Mouse (Mus musculus) forebrain, embryonic 14.5 days (tissue): ENCODE results near the gene Apof. TPM values are rescaled to one million over a fixed set of nuclear protein-coding genes. Genes with fewer than 3 reads are reported as not detected.

Experiments used
- ATAC-seq: fragments of 200-750 bp; cut with Nextera tagmentation; 2 replicates; pipeline ENCODE4 v1.8.0; 2017; ENCODE audit warnings: mild to moderate bottlenecking, moderate library complexity
- DNase-seq: peaks from one replicate; pipeline ENCODE4 v3.0.0-alpha.2; 2015; ENCODE audit warnings: low spot score
- H3K27ac ChIP-seq: fragments of 300-500 bp; sonication (generic); 2 replicates; pipeline ENCODE4 v1.5.1; 2014; ENCODE audit warnings: low read depth, mild to moderate bottlenecking, control low read depth, low read length, moderate library complexity
- H3K27me3 ChIP-seq: fragments of 300-500 bp; sonication (generic); replicated peaks from 2 replicates; pipeline ENCODE4 v1.6.1; 2014; ENCODE audit warnings: low read length, control low read depth, mixed read lengths; ENCODE audit not compliant: control insufficient read depth, insufficient read depth
- H3K36me3 ChIP-seq: fragments of 300-500 bp; sonication (generic); 2 replicates; pipeline ENCODE4 v1.6.1; 2014; ENCODE audit warnings: low read length, control low read depth; ENCODE audit not compliant: control insufficient read depth, insufficient read depth
- H3K4me1 ChIP-seq: fragments of 300-500 bp; sonication (generic); 2 replicates; pipeline ENCODE4 v1.6.1; 2014; ENCODE audit warnings: antibody characterized with exemption, low read length, control low read depth; ENCODE audit not compliant: control insufficient read depth, insufficient read depth
- H3K4me2 ChIP-seq: fragments of 300-500 bp; sonication (generic); 2 replicates; pipeline ENCODE4 v1.6.1; 2014; ENCODE audit warnings: mild to moderate bottlenecking, control low read depth, low read length
- H3K4me3 ChIP-seq: fragments of 300-500 bp; sonication (generic); 2 replicates; pipeline ENCODE4 v1.5.1; 2014; ENCODE audit warnings: low read depth, low read length, control low read depth
- H3K9ac ChIP-seq: fragments of 300-500 bp; sonication (generic); 2 replicates; pipeline ENCODE4 v1.6.1; 2014; ENCODE audit warnings: mild to moderate bottlenecking, low read length, control low read depth, moderate library complexity
- H3K9me3 ChIP-seq: fragments of 300-500 bp; sonication (generic); replicated peaks from 2 replicates; pipeline ENCODE4 v1.6.1; 2016; ENCODE audit warnings: low read length, control low read depth, mixed read lengths; ENCODE audit not compliant: control insufficient read depth
- WGBS: fragments of 180-500 bp; shearing (Covaris S2); extraction: QIAGEN DNeasy Blood & Tissue Kit; methylation state at CpG from one replicate; pipeline ENCODE4 v1.1.7; 2014; 5-methylcytosine and 5-hydroxymethylcytosine counted together
- polyA plus RNA-seq: library from polyadenylated mRNA; unstranded; fragments of >200 nt; fragmentation: Nextera tagmentation; extraction: Ambion mirVana; gene quantifications from 2 replicates; pipeline ENCODE4 v1.2.1, GENCODE M21; 2014

Gene Apof
- not detected in 2 replicates for polyA plus RNA-seq

DNA sequence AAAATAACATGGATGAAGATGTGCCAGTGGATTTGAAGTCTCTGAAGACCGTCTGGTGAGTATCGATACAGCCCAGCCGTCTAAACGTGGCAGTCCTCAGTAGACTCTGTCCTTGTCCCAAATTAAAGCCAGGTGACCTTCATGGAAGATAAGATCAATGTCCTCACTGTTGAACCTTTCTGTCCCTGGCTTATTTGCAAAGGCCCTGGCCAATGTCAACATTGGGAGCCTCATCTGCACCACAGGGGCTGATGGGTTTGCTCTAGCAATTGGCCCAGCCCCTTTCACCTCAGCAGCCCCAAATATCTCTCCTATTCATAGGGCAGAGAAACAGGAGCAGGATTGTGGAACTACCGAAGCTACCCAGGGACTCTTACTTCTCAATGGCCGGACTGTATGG is at the start of gene Apof:
Gene Apof (plus strand): TSS at position 301 of the 400 bp plus-strand sequence.
- ATAC-seq (no peak), DNase-seq (no peak)
- H3K4me1 ChIP-seq: 0 out of 2 replicates have a peak, but pooled peaks cover 2% of the 10 kb centered on the region
- H3K9me3 ChIP-seq: no peaks in the 10 kb centered on the region
- H3K9ac ChIP-seq: no peak within 1 kb of the TSS
- no peak within 1 kb of the TSS for H3K4me2 ChIP-seq
- H3K27me3 ChIP-seq: no peaks in the 10 kb centered on the region
- H3K27ac ChIP-seq: no peak within 1 kb of the TSS
- WGBS: 83% methylated on average over 6 of the region's 6 CpGs
- H3K4me3 ChIP-seq: no peak within 1 kb of the TSS
- H3K36me3 ChIP-seq: no peaks in the 10 kb centered on the region

DNA sequence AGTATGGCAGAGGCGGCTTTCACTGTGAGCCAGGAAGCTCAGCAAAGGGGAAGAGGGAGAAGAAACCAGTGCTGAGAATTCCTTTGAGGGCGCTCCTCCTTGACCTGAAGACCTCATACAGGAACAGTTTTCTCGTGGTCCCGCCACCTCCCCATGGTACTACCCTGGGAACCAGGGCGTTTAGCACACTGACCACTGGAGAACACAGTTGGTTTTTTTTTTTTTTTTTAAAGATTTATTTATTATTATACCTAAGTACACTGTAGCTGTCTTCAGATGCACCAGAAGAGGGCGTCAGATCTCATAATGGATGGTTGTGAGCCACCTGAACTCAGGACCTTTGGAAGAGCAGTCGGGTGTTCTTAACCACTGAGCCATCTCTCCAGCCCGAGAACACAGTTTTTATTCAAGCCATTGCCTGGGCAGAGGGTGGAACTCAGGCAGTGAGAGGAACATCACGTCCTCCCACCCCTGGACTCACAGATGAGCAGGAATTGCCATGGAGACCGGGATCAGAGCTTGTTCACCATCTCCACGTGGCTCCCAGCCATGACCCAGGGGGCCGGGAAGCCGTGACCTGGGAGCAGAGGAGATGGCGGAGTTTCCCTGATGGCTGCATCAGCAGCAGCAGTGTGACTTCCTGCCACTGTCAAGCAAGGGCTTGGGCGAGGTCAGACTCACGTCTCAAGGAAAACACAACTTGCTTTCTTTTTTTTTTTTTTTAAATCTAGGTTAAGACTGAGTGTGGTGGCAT is 46.8 kb upstream of the Apof start:
- H3K9ac ChIP-seq: no peak overlapping the region
- 71% methylated on average over 16 of the region's 16 CpGs for WGBS

DNA sequence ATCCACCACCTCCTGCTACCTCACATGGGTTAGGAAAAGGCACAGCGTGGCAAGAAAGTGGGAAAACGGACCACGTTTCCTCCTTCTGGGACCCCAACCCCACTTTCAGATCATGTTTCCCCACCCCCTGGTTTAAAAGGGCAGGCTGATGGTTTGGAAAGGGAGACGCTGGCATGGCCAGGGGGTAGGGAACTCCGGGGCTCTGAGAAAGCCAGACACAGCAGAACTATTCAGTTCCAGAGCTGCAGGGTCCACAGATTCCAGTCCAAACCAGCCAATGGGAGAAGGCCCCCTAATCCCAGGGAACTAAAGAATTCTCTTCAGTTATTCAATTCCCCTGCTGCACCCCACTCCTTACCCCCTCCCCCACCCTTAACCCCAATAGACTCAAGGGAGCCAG is 43.4 kb upstream of the Apof start:
- Histone ChIP-seq H3K36me3 (no peaks in the 10 kb centered on the region), H3K27me3 (no peaks in the 10 kb centered on the region), H3K4me1 (no peaks in the 10 kb centered on the region), H3K27ac (no peak overlapping the region), H3K9ac (no peak overlapping the region; the same call in 1 of the 2 replicates), H3K9me3 (no peaks in the 10 kb centered on the region), H3K4me2 (no peak overlapping the region), H3K4me3 (no peak overlapping the region)
- 25% methylated on average over 5 of the region's 5 CpGs for WGBS
- ATAC-seq: no peak
- no peak for DNase-seq

More for the DNA sequence above, 46.8 kb upstream of the Apof start:
- no peak for DNase-seq
- ATAC-seq: no peak
- Histone ChIP-seq H3K27ac (no peak overlapping the region), H3K36me3 (no peaks in the 10 kb centered on the region), H3K4me2 (no peak overlapping the region), H3K9me3 (no peaks in the 10 kb centered on the region), H3K4me1 (no peaks in the 10 kb centered on the region), H3K4me3 (no peak overlapping the region), H3K27me3 (no peaks in the 10 kb centered on the region)

DNA sequence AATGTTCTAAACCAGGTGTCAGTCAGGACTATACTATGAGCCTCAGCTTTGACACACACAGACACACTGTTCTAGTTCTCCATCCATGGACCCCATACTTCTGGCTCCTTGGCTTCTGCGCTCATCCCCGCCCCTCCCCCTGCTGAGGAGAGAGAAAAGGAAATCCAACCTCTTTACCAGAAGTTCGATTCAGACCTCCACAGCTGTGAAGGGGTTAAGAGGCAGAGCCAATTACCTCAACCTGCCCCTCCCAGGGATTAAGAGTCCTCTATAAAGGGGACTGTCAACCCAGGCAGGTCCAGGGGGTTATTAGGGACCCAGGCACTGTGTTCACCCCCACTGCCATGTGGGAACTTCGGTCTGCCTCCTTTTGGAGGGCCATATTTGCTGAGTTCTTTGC is 42.9 kb upstream of the Apof start, which contains the start of gene Mip:
Gene Mip (plus strand): TSS at position 301 of the 400 bp plus-strand sequence.
- ATAC-seq (no peak), DNase-seq (no peak)
- no peaks in the 10 kb centered on the region for H3K4me1 ChIP-seq
- no peak within 1 kb of the TSS for H3K4me3 ChIP-seq
- H3K4me2 ChIP-seq: no peak within 1 kb of the TSS
- 12% methylated on average over 4 of the region's 4 CpGs for WGBS
- H3K9me3 ChIP-seq: no peaks in the 10 kb centered on the region
- no peak within 1 kb of the TSS for H3K27ac ChIP-seq
- no peak within 1 kb of the TSS; the same call in 1 of the 2 replicates for H3K9ac ChIP-seq
- H3K27me3 ChIP-seq: no peaks in the 10 kb centered on the region
- H3K36me3 ChIP-seq: no peaks in the 10 kb centered on the region

DNA sequence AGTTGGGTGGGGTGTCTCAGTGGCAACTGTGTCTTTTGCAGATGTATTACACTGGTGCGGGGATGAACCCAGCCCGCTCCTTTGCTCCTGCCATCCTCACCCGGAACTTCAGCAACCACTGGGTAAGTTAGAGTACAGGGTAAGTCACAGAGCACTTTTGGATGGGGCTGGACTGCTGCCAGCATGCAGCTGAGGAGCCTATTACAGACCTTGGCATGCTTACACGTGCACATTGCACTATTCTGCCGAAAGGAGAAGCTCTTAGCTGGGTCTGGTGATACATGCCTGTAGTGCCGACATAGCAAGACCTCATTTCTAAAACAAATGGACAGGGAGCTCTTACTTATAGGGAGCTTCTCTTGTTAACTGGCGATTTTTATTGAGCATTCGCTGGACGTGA is 40.9 kb upstream of the Apof start:
- WGBS: 82% methylated on average over 9 of the region's 9 CpGs
- DNase-seq: no peak

DNA sequence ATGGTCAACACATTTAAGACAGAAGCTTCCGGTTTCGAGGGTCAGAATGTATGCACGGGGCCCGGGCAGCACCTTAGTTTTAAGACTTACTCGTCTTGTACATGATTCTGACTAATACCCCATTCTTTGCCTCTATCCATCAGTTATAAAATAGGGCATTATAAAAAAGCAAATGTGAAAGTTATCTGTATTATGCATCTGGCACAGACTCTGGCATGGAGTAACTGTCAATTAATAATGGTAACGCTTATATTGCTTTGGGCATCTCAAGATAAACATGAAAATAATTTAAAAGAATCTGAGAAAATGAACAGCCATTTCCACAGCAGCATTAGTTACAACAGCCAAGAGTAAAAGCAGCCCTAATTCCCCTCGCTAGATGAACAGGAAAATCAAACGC is 40.5 kb upstream of the Apof start:
- no peaks in the 10 kb centered on the region for H3K27me3 ChIP-seq
- no peaks in the 10 kb centered on the region for H3K4me1 ChIP-seq
- H3K9ac ChIP-seq: no peak overlapping the region
- H3K4me2 ChIP-seq: no peak overlapping the region
- H3K36me3 ChIP-seq: no peaks in the 10 kb centered on the region
- H3K4me3 ChIP-seq: no peak overlapping the region
- DNase-seq (no peak), ATAC-seq (no peak)
- no peaks in the 10 kb centered on the region for H3K9me3 ChIP-seq
- WGBS: 93% methylated on average over 8 of the region's 8 CpGs
- H3K27ac ChIP-seq: no peak overlapping the region

More for the DNA sequence above, 40.9 kb upstream of the Apof start:
- no peak for ATAC-seq
- Histone ChIP-seq H3K4me1 (no peaks in the 10 kb centered on the region), H3K4me3 (no peak overlapping the region), H3K27me3 (no peaks in the 10 kb centered on the region), H3K27ac (no peak overlapping the region), H3K9ac (no peak overlapping the region), H3K4me2 (no peak overlapping the region), H3K9me3 (no peaks in the 10 kb centered on the region), H3K36me3 (no peaks in the 10 kb centered on the region)

DNA sequence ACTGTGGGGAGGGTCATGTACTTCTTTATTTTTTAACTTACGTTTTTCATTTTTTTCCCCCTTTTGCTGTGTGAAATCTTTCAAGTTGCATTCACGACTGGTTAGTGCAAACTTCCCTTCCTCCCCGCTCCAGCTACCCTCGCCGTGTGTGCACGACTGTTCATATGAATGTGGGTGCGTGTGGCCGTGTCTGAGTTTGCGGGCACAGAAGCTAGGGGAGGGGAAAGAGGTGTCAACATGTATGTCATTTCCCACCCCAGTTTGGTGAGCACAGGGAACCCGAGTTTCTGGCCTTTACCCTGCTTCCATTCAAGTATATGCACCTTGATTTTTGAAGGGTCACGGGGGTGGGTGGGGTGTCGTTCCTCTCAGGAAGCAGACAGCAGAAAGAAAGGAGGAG is 37.9 kb upstream of the Apof start:
- ATAC-seq (no peak), DNase-seq (no peak)
- H3K4me1 ChIP-seq: no peaks in the 10 kb centered on the region
- no peak overlapping the region for H3K9ac ChIP-seq
- no peaks in the 10 kb centered on the region for H3K27me3 ChIP-seq
- H3K36me3 ChIP-seq: no peaks in the 10 kb centered on the region
- no peak overlapping the region for H3K4me3 ChIP-seq
- H3K4me2 ChIP-seq: no peak overlapping the region
- no peaks in the 10 kb centered on the region for H3K9me3 ChIP-seq
- H3K27ac ChIP-seq: no peak overlapping the region
- WGBS: 84% methylated on average over 12 of the region's 12 CpGs

DNA sequence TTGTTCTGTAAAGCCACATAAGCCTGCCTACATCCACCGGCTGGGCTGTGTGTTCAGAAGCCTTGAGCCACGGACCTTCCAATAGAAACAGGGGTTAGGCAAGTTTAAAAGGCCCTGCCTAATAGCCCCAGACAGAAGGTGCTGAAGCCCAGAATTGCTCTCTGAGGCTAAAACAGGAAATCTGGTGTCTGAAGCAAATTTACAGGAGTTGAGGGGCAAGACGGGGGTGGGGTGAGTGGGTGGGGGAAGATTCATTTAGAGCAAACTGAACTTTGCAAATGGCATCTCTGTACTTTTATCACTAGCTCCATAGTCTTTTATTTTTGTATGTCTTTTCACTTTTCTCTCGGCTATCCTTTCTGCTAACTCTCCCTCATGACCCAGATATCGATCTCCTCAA is 37.3 kb upstream of the Apof start:
- WGBS: 15% methylated on average over 5 of the region's 5 CpGs

DNA sequence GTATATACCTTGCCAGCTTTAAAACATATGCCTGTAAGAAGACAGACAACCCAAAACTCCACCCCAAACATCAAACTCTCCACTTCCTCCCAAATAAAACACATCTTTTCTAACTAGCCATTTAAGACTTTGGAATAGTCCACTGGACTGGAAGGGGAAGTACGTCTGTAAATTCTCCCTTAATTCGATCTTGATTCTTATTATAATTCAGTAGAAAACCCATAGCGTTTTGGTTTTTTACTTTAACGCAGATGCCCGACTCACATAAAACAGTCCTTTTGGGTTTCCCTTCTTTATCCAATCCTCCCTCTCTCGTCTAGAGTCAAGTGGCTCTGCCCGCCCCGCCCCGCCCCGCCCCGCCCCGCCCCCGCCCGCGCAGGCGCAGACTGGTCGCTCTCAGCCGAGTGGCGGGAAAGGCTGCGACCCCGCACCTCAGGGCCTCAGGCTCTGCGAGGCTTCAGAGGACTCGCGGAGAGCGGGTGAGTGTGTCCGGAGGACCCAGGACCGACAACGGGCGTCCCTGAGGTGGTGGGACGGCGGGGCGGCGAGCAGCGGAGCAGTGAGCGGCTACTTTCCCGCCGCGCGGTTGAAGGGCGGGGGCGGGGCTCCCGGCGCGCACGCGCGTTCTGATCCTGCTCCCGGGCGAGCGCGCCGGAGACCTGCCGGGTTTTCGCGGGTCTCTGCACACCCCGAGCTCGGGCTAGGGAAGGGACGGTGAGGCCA is 36.6 kb upstream of the Apof start, which contains the start of gene Timeless:
Gene Timeless (plus strand): TSS at position 369 of the 723 bp plus-strand sequence.
- H3K9ac ChIP-seq: peak within 1 kb of the TSS; percentile 76
- DNase-seq (peak; percentile 84), ATAC-seq (peak; percentile 94)
- no peaks in the 10 kb centered on the region for H3K36me3 ChIP-seq
- no peaks in the 10 kb centered on the region for H3K4me1 ChIP-seq
- peak within 1 kb of the TSS; percentile 74 for H3K4me3 ChIP-seq
- peak within 1 kb of the TSS; percentile 84 for H3K27ac ChIP-seq
- H3K9me3 ChIP-seq: no peaks in the 10 kb centered on the region
- WGBS: under 1% methylated on average over 48 of the region's 58 CpGs
- no peaks in the 10 kb centered on the region for H3K27me3 ChIP-seq
- peak within 1 kb of the TSS; percentile 67 for H3K4me2 ChIP-seq

More for the DNA sequence above, 37.3 kb upstream of the Apof start:
- Histone ChIP-seq H3K27me3 (no peaks in the 10 kb centered on the region), H3K4me2 (peak overlapping the region; percentile 67), H3K9me3 (no peaks in the 10 kb centered on the region), H3K4me3 (peak overlapping the region; percentile 74), H3K9ac (peak overlapping the region; percentile 76; the same call in 1 of the 2 replicates), H3K36me3 (no peaks in the 10 kb centered on the region), H3K4me1 (no peaks in the 10 kb centered on the region), H3K27ac (no peak overlapping the region)
- DNase-seq (no peak), ATAC-seq (no peak)
